Mouse (Mus musculus): ENCODE measurements around the gene Kif21b.

The Kif21b gene

DNA sequence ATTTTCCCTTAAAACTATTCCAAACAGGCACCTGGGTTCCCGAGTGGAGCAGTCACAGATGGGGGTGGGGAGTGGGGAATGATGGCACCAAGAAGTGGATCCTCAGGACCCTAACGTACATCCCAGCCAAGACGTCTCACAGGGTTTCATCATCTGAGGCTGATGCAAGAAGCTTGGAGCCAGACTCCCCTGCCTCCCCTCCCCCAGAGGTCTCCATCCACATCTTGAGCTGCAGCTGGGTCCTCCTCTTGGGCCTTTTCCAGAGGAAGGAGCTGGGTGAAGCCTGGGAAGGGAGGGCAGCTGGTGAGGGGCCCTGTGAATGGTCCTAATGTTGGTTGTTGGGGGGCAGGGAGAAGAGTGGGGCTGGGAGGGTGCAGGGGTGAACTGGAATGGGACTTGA, 1.1 kb upstream of the Kif21b start:
- no peak for DNase-seq

DNA sequence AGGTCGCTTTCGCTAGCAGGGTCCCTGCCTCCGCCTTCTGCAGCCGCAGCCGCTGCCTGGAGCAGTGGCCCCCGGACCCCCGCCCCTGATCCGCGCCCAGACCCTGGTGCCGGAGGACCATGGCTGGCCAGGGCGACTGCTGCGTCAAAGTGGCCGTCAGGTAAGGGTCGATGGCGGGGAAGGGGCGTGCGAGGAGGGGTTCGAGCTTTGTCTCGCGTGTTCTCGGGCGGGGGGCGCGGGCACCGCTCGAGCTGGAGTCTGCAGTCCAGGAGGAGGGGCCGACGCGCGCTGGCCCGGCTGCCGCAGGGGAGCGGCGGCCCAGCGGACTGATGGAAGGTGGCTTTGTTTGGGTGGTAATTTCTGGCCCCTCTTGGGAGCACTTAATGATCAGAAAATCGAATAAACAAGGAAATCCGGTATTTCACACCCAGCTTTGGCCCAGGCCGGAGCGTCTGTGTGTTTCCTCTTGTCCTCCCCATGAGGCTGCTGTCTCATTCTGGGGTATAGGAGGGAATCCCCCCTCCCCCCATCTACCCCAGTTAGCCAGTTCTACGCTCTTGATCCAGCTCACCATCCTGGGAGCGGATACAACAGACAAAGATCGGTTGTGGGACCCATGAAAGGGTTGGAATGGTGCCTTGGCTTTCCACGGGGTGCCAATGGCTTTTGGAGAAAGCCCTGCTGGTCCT, 558 bp downstream of the Kif21b start:
- DNase-seq, result no peak

DNA sequence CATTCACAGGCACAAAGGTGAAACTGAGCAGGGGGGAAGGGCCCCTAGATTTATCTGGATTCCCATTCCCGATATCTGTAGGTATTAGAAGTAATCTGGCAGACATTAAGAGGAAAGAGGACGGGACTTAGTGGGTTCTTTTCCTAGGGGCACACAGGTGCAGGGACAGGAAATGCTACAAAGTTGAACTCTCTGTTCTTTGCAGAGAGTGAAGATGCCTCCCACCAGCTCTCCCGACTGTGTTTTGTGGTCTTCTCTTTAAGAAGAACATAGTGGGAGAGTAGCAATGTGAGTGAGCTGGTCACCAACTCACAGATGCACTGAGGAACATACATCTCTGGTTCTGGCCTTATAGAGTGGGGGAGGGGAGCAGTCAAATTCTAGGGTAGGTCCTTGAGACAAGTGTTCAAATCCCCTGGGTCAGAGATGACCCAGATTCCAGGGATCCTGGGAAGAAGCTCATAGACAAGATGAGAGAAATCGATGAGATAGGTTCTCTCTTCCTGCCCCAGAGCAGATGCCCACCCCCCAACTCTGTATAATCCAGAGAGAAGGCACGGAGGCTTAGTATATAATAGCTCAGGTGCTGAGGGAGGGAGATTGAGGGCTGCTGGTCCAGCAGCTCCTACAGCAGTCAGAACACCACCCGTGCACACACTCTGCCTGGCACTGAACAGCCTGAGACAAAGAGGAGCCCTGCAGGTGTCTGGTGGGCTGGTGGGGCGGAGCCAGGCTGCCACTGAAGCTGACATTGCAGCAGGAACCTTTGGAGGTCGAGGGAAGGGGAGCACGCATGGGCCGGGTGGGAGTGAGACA, 1.4 kb downstream of the Kif21b start:
- DNase-seq, result no peak

DNA sequence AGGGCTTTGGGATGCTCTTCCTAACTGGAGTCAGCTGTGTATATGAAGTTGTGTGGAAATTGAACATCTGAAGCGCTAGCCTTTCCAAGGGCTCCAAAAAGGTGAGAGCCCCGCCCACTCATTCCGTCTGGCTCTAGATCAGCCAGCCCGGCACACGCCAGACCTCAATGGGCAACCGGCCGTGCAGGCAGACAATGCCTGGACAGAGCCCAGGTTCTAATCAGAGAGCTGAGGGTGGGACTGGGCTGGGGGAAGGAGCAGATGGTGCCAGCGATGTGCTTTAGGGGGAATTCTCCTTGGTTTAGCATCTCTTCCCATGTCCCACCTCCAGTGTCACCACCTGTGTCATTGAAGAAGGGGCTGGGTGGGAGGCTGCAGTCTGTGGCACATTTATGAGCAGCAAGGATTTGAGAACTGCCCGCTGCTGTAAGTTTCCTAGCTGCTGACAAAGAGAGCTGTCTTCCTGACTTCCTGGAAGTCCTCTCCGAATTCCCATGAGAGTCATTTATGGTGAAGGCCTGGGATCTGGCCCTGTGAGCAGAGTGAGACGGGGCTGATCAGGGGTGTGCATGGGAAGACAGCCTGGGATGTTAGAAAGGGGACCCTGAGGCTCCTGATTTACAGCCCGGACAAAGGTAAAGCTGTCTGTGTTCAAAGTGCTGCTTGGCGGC, 2.5 kb downstream of the Kif21b start:
- no peak for DNase-seq

DNA sequence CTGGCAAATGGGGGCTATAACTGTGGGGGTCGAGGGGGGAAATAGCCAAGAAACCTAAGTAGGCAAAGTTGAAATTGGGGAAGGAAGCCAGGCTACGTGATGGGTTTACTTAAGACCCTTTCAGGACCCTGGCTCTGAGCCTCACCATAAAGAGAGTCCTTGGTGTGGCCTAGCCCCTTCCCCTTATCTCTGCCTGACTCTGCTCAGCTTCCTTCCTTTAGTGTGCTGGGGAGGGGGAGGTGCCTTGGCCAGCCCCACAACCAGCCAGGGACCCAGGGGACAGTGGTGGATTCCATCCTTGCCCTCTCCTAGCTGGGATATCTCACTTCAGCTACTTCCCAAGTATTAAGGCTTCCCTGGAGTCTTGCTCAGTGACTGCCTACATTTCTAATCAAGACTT, 3.4 kb downstream of the Kif21b start:
- no peak for DNase-seq

DNA sequence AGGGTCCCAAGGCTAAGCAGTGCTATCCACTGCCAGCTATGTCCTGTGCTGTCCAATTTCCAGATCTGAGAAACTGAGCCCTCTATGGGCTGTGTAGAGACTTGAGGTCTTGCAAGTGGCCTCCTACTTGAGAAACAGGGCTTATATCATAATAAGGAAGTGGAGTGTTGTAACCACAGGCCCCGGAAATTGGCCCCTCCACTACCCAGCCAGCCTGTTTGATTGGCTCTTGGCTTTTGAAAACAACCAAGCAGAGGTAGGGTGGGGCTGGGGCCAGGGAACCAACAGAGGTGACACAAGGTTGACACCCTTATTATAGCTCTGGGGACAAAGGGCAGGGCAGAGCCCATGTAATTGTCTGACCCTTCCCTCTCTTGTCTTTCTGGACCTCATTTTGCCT, 3.9 kb downstream of the Kif21b start:
- DNase-seq, result no peak

DNA sequence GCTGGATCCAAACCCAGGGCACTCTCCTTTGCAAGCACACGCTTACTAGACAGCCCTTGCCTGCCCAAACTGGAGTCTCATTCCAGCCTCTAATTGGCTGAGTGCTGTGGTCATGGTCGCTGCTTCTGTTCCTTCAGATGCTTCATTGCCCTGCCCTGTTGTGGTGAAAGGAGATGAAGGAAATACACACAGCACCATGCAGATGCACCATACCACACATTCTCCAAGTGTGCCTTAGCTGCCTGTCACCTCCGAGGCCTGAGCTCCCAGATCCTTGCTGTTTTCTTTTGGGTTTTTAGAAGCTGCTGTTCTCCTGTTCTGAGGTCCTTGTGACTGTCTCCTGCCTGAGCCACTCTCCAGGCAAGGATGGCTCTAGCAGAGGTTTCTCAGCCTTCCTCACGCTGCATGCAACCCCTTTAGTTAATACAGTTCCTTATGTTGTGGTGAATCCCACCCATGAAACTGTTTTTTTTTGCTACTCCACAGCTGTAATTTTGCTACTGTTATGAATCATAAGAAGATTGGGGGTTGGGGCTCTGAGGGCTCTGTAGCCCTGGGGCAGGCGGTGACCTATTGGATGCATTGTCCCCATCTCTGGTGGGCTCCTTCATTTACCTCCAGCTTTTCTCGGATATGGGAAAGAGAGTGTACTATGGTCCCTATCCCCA, 4.7 kb downstream of the Kif21b start:
- no peak for DNase-seq

DNA sequence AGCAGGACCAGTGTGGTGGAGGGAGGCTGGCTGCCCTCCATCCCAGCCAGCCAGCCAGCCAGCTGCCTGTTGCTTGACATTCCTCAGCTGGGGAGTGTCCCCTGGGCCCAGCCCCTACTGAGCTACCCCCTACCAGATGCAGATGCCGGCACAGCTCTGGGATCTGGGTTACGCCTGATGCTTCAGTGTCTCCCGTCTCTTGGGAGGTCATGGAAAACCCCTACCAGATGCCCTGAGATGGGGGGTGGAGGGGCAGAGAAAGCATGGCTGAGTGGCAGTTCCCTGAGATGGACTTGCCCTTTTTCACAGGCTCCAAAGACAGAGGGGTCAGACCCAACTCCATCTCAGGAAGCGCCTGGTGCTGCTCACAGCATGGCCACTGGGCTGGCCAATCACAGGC, 5.4 kb downstream of the Kif21b start:
- no peak for DNase-seq

DNA sequence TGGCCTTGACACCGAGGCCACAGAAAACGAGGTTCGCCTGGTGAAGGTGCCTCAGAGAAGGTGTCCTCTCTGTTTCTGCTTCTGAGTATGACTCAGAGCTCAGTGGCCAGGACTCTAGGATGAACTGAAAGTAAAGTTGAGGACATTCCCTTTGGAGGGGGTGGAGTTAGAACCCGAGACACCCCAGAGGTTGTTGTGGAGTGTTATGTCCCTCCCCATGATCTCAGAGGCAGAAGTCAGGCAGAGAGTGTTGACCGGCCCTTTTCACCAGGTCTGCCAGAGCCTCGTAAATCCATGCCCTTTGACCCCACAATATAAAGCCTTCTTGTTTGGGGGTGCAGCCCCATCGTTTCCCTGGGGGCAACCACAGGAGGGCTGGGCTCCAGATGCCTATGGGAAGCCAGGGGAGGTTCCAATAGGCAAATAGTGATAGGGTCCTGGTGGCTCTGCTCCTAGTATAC, 5.9 kb downstream of the Kif21b start:
- no peak for DNase-seq

DNA sequence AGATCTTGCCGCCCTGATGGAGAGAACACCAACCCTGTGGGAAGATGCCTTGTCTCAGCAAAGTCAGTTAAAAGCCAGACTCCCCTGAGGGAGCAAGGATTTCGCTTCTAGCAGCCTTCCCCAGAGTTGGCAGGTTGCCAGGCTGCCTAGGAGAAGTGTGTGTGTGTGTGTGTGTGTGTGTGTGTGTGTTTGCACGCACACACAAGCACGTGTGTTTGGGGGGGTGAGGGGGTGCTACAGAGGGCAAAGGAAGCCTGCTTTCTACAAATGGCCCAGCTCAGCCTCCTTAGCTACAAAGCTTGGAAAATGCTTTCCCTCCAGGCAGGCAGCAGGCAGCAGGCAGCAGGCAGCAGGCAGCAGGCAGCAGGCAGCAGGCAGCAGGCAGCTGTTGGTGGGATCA, 6.4 kb downstream of the Kif21b start:
- no peak for DNase-seq

DNA sequence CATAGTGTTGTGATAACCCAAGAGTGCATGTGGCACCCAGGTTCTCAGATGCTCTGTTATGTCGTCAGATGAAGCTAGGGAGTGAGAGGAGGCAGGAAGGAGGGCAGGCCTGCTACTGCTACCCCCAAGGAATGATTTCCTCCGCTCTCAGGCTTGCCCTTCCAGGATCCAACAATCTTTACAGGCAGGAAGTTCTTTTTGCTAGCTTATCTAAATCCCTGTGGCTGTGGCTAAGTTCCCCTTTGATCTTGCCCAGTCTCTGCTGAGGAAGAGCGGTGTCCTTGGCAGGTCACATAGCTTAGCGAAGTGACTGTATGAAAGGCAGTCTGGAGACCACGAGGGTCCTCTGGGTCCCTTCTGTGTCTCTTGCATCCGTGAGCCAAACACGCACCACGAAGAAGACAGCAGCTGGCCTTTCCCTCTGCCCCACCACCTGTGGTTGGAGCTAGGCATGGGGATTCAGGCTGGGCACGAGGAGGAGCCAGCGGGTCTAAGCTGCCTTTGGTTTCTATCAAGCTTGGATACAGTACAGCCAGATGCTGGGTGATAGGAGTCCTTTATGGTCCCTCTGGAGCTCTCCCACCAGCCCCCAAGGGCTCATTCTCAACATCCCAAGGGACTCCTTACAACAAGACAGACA, 7.1 kb downstream of the Kif21b start:
- no peak for DNase-seq

DNA sequence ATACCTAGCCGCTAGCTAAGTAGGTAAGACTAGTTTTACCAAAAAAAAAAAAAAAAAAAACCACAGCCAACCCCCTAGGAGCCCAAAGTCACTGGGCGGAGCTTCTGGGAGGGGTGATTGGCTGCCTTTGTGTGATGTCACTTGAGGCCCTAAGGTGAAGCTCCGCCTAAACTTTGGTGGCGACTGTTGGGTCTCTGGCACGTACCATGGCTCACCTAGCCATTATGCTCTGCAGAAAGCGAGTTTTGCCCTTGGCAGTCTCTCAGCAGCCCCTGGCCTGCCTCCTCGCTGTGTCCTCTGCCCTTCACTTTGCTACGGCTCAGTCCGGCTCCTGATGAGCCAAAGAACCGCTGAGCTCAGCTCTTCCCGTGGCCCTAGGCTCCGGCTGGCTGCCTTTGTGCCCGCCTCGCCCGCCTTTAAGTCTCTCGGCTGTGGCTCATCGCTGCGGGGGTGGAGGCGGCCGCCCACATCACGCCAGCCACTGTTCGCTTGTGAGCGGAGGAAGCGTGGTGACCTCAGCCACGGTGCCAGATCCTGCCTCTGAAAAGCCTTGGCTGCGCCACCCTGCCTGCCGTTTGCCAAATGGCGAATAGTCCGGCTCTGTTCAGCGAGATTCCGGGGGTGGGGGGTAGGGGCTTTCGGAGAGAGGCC, 8.9 kb downstream of the Kif21b start:
- DNase-seq, result peak; percentile 86

DNA sequence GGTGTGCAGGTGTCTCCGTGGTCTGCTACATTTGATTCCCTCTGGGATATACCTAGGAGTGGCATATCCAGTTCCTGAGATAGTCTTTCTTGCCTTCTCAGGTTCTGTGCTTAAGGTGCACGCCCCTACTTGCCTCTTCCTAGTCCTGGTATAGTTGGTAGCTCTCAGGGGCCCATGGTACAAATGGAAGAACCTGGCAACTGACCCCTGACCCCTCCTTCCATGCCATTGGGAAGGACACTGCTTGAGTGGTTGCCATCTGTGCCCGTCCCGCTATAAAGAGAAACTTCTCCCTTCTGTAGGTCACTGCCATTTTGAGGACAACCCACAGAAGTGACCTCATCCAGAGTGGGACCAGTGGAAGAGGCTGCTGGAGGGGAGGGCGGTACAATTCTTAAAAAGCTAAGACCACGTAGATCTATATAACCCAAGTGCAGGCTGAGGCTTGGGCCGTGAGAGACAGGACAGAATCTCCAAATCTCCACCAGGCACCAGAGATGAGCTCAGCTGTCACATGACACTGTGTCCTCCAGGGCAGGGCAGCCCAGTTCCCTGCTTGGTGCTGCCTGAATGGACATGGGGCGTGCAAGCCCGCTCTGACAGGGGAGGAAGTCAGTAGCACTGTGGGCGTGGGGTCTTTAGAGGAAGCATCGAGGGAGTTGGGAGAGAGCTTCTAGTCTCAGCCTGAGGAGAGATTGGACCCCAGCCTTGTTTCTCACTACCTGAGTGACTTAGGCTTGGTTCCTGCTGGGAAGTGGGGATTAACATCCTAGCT, 10.2 kb downstream of the Kif21b start:
- no peak for DNase-seq

DNA sequence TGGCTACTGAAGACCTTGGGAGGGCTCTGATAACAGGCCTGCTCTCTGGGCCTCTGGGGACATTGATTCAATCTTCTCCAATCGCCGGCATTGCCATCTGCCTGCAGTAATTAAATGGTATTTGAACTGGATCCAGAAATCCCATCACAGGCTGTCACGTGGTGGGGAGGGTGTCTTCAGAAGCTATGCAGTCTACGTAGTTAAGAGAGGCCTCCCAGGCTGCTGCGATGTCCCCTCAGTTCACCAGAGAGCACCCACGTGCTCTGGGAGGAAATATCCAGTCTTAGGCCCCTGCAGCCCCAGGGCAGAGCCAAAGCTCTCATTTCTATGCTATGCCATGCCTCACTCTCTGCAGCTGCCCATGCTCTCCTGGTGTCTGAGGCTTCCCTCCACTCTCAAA, 11.1 kb downstream of the Kif21b start:
- no peak for DNase-seq

DNA sequence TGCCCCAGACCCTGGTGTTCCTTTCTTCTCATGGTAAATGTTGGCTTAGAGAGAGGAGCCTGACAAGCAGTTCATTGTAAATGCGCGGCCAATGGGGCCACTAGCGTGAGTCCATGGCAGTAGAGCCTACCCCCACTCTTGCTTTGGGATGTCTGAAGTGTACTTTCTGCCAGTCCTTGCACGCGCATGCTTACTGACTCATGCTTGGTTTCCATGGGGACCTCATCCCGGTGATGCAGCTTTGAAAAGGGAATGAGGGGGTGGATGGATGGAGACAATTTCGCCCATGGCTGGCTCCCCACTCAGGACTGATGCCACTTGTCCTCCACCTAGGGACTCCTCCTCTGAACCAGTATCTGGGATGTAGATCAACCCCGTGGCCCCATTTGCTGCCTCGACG, 12.3 kb downstream of the Kif21b start:
- no peak for DNase-seq

DNA sequence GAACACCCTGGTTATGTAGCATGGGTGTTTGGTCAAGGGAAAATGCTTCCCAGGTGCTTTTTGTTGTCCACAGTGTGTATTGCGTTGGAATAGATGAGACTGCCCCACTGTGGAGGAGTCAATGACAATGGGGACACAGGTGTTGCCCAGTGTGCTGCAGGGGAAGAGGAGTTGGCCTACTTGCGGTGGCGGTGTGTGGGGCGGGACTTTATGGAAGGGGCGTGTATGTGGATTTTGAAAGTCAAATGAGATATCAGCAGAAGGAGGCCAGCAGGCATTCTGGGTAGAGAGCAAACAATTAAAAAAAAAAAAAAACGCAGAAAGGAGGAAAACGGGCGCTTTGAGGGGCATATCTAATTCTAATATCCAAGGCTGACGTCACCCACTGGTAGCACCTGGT, 18.5 kb downstream of the Kif21b start:
- no peak for DNase-seq

DNA sequence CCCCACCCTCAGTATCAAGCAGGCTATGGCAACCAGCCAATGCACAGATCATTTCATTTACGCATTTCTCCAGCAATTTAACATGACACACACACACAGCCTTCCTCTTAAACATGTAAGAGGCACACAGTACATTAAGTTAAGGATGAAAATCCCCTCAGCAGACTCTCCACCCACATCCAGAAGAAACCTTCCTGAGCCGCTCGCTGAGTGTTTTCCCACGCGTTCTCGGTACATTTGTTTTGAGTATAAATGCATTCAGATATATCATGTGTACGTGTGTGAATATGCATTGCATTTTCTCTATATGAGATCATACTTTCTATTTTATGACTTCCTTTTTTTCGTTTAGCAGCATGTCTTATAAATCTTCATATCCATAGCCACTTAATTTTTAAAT, 20.2 kb downstream of the Kif21b start:
- DNase-seq, result no peak

DNA sequence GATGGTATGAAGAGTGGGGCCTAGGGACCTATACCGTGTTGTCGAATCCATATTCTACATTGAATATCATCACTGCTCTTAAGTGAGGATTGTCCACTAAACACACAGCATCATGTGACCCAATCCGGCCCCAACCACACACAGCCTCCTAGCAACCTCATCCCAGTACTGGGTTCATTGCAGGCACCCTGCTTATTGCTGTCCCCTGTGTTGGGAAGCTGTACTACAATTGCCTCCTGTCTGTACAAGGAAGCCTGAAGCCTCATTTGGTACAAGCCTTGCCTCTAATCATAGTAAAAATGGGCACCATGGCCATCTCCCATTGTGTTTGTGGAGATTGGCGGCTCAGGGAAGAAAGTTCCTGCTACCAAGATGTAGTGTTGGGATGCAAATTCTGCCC, 25.1 kb downstream of the Kif21b start:
- no peak for DNase-seq

DNA sequence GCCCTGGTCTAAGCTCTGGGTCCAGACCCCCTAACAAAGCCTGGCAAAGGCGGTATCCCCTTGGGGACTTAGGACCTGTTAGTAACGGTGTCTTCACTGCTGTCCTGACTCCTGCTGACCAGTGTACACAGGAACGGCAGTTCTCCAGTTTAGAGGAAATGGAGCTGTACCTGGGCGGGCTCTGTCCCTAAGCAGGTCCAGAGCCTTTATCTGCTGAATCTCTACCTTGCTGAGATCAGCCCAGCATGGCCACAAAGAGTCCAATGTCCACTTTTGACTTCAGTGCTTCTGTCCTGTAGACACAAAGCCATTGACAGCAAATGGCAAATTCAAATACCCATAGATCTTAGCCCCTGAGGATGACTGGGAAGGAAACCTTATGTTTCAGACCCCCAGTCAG, 25.8 kb downstream of the Kif21b start:
- no peak for DNase-seq

DNA sequence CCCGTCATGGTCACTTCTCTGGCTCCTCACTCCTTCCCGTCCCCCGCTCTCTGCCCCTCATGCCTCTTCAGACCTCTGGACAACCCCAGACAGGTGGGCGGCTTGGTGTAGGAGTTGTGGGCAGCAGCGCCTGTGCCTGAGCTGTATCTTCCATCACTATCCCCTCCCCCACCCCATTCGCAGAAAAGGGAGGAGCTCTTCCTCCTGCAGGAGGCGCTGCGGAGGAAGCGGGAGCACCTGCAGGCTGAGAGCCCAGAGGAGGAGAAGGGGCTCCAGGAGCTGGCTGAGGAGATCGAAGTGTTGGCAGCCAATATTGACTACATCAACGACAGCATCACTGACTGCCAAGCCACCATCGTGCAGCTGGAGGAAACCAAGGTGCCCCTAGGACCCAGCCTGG, 28.6 kb downstream of the Kif21b start:
- DNase-seq, result no peak

DNA sequence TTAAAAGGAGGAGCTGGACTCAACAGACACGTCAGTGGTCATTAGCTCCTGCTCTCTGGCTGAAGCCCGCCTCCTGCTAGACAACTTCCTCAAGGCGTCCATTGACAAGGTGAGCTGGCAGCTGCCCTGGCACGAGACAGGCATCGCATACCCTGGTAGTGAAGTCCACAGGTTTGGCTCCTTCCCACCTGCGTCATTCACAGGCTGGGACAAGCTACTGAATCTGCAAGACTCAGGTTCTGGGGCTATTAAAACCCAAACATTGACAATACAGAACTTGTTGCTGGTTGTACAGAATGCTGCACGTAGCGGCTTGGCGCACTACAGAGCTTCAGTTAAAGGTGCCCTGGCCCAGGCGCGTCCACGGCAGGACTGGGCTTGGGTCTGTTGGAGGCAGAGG, 29.1 kb downstream of the Kif21b start:
- DNase-seq, result no peak

DNA sequence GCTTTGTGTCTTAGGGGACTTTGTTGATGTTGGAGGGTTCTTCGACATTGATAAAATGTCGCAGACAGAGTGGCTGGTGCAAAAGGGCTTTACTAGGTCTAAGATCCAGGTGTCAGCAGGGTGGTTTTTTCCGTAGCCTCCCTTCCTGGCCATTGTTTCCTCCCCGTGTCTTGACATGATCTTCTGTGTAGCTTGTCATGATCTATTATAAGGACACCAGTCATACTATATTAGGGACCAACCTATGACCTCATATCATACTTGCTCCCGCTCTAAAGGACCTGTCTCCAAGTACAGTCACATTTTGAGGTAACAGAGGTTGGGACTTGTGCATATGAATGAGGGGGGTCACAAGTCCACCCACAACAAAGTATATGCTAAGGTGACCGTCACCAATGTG, 29.7 kb downstream of the Kif21b start:
- DNase-seq, result no peak

Data from cerebellum, adult 8-10 months (tissue).